Mouse (Mus musculus): ENCODE data around the gene C530025M09Rik. TPM values are rescaled to one million over a fixed set of nuclear protein-coding genes. Genes with fewer than 3 reads are reported as not detected.

Gene C530025M09Rik
- polyA plus RNA-seq (2012; rRNA removed) = 0.14 and 0.80 TPM in 2 replicates

DNA sequence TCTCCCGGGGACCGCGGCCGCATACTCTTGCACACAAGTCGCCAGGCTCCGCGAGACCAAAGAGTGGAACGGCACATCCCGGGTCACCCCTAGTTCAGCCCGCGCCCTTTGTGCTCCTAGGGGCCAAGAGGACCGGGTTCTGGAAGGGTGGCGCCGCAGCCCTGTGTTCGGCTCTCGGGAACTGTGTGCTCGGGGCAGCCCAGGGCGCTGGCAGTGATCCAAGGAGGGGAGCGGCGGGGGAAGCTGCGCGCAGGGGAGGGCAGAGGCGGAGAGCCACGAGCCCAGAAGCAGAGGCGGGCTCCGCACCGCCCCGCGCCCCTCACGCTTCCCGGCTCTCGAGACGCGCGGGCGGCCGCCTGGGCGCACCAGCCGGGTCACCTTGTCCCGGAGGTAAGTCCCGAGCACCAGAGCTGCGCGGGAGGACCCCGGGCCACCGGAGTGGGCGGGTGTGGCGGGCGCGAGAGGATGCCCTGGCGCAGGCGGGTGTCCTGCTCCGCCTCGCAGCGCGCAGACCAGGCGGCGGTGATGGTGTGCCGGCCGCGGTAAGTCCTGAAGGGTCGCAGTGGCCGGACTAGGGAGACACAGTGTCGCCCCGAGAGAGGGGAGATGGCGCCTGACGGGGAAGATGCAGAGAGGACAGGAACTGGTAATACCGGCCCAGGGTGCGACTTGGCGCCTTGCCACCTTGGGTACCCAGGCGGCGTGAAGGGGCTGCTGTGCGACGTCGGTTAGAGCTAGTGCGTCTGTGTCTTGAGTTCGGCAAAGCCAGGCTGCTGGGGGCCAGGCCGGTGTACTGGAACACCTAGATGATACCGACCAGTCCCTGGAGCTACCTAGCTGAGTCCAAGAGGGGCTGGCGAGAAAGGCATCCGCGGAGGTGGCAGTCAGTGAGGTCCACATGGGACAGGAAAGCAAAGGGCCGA lies at the start of gene C530025M09Rik:
C530025M09Rik (minus strand) TSS at position 678 of the 923 bp plus-strand sequence.
- peak in 1 of 2 experiments; percentile 58 for DNase-seq (ENCODE audit: extremely low spot score in 1 of 2, low spot score in 1 of 2)

DNA sequence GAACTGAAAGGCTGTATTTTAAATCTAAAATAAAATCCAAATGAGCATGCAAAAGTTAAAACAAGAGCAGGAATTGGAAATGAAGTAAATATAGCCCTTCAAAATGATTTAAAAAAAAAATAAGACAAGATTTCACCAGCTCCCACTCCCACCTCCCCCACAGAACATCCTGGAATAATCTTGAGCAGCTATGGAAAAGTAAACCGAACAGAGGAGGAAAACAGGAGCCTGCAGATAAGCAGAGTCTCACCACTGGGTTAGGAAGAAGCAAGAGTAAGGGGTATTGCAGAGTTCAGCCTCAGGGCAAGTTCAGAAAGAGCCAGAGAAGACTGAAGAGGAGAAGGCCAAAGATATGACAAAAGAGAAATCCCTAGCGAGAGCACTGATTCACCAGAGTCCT lies 46.9 kb upstream of the C530025M09Rik start:
- peak in 1 of 2 experiments; percentile 57 for DNase-seq (ENCODE audit: extremely low spot score in 1 of 2, low spot score in 1 of 2)

DNA sequence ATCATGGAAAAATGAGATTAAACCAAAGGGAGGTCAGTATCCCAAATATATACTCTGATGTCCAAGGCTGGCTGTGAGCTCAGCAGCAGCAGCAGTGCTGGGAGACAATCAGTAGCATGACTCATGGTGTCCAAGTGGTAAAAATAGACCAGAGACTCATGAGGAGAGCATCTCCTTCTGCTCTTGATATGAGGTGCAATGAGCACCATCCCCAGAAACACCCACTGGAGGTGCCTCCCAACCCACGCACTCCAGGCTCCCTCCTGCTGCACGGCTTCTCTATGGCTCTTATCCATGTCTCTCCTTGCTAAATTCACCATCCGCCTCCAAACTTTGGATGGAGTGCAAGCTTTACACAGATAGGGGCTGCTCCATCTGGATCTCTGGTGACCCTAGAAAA lies 42.3 kb upstream of the C530025M09Rik start:
- DNase-seq (ENCODE audit: extremely low spot score in 1 of 2, low spot score in 1 of 2) = peak; percentile 92 to 95

DNA sequence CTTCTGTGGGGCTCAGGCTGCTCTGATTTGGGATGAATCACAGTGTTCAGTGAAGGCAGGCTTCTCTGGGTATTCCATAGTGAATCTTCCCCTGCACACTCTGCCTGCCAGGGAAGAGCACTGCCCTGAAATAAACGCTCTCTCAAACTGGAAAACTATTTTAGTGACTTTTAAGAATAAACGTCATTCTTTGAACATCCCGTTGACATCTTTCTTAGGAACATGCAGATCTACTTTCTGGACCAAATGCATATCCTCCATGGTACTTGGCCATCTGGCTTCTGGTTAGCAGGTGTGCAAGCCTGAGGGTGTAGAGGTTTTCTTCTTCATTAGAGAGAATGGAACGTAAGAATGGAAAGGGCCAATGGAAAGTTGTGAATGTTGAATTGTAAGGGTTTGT lies 41.5 kb upstream of the C530025M09Rik start:
- peak; percentile 28 to 35 for DNase-seq (ENCODE audit: extremely low spot score in 1 of 2, low spot score in 1 of 2)

DNA sequence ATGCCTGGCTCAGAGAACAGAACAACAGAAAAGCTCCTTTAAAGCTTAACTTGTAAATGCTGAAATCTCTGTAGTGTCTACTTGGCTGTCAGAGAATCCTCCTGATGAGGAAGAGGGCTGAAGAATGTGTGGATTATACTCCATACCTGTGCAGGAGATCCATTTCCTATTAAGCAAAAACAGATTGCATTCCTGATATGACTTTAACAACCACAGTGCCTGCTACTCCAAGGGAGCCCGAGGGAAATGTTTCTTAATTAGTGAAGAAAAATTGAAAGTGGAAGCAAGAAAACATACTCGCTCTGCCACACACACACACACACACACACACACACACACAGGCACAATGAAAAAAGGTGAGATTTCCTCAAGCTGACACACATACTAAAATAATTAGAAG lies 39.5 kb upstream of the C530025M09Rik start:
- no peak for DNase-seq (ENCODE audit: extremely low spot score in 1 of 2, low spot score in 1 of 2)

DNA sequence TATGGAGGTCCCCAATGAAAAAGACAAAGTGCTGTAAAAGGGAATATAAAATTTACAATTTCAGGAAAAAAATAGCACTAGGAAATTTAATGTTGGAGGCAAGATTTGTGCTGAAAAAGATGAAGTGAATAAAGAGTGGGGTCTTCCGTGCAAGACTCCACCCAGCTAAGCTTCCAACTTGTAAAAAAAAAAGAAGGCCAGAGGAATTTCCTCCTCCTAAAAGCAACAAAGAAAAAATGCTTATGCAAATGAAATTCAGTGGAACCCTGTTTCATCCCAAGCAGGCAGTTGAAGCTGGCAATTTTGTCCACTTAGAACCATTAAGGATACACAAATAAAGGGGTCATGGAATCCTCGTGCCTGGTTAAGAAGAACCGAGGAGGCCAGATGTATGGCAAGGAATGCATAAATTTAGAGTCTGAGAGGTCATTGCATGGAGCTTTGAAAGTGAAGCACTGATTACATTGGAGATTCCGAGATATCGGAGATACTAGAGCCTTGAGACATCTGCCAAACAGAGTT lies 35.0 kb upstream of the C530025M09Rik start:
- no peak for DNase-seq (ENCODE audit: extremely low spot score in 1 of 2, low spot score in 1 of 2)

DNA sequence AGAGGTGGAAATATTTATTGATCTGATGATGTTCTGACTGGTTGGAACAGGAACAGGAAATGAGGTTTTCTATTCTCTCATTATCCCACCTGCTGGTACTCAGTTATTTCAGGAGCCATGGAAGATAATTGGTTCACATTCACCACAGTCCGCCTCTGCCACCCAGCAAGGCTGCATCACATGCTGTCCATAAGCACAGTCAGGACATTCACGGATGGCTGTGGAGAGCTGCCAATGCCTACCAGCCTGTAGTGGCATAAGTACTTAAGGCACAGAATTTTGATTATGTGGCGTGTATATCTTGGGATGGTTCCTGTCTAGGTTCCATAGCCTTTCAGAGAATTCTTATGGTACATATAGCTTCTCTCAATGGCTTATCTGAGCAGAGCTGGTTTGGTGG lies 30.0 kb upstream of the C530025M09Rik start:
- peak in 1 of 2 experiments; percentile 36 for DNase-seq (ENCODE audit: extremely low spot score in 1 of 2, low spot score in 1 of 2)

DNA sequence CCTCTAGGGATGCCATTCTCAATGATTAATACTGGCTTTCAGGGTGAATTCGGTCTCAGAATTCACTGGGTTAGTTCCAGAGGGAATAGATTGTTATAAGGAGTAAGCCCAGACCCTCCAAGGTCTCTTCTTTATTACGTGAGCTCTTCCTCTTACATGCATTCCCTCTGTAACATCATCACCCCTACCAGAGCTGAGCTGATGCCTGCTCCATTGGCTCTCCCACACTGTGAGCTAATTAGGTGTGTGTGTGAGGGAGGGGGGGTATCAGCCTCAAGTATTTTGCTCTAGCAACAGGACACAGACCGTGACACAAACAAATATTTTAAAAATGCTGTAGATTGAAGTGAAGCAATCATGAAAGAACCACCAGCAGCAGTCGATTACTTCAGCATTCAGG lies 17.8 kb upstream of the C530025M09Rik start:
- no peak for DNase-seq (ENCODE audit: extremely low spot score in 1 of 2, low spot score in 1 of 2)

DNA sequence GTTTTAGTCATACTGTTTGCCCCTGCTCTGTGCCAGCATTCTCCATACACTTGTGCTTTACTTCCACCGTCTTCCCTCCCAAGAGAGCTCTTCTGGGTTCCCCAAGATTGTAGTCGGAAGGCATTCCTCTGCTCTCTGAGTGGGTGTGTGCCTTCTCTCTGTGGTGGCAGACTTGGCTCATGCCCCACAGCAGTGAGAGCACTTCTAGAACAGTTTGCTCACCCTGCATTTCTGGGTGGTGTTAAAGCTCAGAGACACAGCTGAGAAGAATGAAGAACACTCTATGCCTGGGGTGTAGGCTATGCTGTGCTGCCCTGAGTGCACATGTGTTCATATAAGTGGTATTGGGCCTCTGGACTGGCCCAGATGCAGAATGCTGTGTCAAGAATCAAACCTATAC lies 13.6 kb upstream of the C530025M09Rik start:
- DNase-seq (ENCODE audit: extremely low spot score in 1 of 2, low spot score in 1 of 2) = peak; percentile 78 to 79

DNA sequence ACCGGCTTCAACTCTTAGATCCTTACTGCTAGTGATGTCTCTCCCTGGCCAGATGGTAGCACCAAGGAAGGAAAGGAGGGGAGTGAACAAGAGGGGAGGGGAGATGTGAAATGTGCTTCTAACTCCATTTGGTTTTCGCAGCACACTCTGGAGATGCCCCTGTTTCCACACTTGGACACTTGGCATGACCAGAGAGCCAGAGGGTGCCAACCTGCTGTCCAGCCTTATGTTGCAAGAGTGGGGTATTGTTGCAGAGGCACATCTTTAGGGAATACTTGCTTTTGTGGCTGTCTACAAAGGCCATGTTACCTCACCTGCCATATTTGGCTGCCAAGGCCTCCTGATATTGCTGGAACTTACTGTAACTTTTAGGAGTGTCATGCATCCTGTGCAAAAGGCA lies 8.7 kb upstream of the C530025M09Rik start:
- DNase-seq (ENCODE audit: extremely low spot score in 1 of 2, low spot score in 1 of 2) = no peak

DNA sequence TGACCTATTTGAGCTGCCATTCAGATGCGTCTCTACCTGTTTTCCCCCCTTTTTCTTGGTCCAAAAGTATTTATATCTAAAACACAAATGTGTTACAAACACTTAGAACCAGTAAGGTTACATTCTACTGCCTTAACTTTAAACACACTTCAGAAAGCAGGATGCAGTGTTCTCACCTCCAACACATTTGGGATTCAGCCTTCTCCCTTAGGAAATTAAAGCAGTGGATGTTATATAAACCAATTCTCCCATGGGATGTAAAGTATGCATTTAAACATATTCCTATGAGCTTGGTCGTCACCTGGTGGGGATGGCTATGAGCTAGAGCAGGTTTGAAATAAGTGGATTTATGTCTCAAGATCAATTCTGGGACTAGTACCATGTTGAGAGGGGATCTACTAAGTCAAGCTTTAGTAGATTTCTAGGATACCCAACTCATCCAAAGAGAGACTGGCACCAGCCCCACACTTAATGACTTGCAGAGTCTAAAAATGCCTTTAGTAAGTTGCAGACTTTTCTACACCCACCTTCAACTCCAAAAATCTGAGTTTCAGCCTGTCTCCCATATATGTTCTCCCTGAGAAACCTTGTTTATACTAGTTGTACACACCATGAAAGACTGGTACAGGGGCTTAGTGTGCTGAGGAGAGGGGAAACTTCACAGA lies 5.6 kb upstream of the C530025M09Rik start:
- peak in 1 of 2 experiments; percentile 52 for DNase-seq (ENCODE audit: extremely low spot score in 1 of 2, low spot score in 1 of 2)

DNA sequence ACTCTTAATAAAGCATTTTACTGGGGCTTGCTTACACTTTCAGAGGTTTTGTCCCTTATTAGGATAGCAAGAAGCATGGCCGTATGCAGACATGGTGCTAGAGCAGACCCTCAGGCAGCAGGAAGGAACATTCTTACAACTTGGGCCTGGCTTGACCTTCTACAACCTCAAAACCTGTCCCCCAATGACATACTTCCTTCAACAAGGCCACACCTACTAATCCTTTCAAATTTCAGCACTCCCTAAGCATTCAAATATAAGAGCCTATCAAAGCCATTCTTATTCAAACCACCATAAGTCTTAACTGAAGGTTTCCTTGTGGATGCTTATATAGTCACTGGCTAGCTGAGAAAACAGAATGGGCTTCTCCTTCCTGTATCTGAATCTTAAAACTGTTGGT lies 4.1 kb upstream of the C530025M09Rik start:
- DNase-seq (ENCODE audit: extremely low spot score in 1 of 2, low spot score in 1 of 2) = no peak

DNA sequence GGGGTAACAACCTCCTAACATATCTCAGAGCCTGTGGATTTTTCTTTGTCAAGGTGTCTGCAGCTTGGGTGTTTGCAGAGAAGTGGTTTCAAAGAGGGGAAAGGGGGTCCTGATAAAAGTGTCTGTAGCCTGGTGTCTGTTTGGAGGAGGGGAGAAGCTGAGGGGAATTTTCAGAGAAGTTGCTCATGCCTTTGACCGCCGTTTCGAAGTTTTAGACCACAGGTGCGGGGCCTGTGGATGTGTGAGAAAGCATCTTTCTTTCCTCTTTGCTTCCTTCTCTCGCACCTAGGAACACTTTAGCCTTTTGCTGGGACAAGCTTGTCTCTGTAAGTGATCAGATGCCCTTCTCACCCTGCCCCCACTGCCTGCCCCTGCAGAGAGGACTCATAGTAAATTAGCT lies 1.3 kb upstream of the C530025M09Rik start:
- no peak for DNase-seq (ENCODE audit: extremely low spot score in 1 of 2, low spot score in 1 of 2)

DNA sequence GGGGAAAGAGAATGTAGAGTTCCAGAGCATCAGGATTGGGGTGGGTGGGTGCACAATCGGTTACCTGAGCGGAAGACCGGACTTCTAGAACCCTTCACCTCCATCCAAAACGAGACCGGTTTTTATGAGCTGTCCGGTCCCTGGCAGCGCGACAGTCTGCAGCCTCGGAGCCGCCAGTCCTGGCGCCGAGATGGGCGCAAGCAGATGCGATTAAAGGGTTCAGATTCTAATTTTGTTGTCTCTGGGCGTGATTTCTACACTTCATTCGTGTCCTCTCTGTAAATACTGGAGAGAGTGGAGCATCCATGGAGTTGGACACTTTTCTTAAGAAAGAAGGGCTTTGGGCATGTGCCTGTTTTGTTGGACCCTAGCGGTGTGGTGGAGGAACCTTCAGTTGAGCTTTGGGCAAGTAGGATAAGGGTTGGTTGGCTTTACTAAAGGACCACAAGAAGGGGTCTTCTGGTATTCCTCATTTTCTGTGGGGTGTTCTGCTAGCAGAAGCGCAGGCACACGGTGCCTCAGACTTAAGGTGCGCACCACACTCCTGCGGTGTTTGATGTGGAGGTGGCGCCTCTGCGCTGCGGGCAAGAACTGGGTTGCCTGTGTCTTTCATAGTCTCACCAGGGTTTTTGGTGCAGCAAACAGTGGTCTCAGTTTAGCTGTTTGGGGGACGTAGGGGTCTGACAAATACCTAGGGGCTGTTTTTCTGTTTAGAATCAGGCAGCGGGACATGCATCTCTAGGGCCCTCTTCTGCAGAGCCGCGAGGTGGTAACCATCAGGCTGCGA lies 639 bp upstream of the C530025M09Rik start:
- DNase-seq (ENCODE audit: extremely low spot score in 1 of 2, low spot score in 1 of 2) = peak in 1 of 2 experiments; percentile 58

DNA sequence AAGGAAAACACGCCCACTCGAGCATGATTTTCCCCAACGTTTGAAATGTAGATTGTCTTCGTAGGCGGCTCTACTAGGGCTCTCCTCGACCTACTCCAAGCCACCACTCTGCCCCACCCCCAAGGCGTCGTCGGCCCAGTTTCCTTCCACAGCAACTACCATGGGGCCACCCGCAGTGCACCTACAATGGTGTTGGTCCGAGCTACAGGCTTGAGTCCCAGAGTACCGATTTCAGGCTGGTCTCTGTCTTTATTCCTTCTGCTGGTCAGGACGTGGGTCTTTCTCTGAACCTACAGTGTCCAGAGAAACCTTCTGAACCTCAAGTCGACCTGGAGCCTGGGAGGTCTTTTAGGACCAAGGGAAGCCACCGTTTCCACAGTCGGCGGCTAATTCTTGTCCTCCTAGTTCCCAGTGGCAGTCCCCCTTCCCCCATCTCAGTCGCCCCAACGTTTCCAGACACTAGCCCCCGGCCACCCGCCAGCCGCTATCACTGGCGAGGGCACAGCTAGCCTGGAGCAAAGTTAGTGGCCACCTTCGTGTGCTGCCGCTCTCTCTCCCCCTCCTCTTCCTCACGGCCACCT lies 968 bp downstream of the C530025M09Rik start:
- DNase-seq (ENCODE audit: extremely low spot score in 1 of 2, low spot score in 1 of 2) = peak in 1 of 2 experiments; percentile 49

DNA sequence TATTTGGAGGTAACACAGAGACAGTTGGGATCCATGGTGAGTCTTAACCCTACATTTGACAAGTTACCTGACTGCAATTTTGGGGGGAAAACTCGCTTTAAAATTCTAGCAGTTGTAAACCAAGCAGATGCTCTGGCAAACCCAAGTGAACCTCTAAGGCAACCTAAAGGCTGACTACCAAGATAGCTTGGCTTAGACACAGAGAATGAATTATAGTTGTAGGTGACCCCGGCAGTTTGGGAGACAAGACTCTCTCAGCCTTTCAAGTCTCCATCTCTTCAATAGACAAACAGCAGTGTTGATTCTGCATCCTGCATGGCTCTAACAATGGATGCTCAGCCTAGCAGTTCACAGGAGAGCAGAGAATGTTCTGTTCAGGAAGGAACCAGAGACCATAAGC lies 2.1 kb downstream of the C530025M09Rik start, which contains the start of gene Syndig1:
Syndig1 (plus strand) TSS at position 301 of the 400 bp plus-strand sequence.
- no peak for DNase-seq (ENCODE audit: extremely low spot score in 1 of 2, low spot score in 1 of 2)

DNA sequence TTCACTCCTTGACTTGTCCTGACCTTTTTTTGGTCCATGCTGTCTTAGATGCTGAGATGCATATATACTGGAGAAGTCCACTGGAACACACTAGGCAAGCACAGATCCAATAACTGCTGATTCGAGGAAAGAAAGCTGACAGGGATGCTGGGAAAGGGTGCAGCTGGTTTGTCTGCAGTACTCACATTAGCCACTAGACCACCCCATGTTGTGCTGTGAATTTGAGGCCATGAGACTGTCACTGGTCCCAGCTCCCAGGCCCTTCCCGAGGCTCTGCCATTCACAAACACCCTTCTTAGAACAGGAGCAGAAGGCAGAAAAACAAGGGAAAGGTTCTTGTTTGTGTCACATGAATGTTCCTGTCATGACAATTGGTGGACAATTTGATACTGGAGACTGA lies 10.8 kb downstream of the C530025M09Rik start:
- DNase-seq (ENCODE audit: extremely low spot score in 1 of 2, low spot score in 1 of 2) = no peak

DNA sequence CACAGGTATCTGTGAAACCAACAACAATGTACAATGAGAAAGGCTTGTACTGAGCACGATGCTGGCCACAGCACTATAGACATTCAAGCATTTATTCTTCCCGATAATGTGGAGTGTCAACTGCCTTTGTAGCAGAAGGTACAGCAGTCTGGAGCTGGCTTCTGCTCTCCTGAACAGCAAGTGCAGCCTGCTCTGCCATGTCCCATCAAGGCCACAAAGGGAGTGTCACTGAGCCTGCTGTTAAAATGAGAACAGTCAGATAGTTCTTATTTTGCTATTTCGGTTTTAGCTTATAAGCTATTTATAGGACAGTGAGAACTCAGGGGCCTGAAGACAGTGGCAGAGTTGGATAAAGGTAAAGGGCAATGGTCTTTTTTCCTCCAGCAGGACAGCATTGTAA lies 11.3 kb downstream of the C530025M09Rik start:
- DNase-seq (ENCODE audit: extremely low spot score in 1 of 2, low spot score in 1 of 2) = no peak

DNA sequence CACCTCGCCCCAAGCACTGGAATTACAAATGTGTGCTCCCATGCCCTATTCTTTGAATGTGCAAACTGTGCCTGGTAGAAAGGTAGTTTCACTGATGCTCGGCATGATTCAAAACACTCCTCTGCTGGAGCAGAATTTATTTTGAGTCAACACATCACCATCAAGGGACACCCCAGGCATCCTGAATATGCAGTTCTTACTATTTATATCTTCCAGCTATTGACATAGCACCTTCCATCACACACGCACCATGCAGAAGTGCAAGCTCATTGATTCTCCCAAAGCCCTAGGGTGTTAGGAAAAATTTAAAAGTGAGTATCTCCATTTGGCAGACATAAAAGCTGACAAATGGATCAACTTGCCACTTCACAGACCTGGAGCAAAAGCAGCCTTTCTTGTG lies 12.6 kb downstream of the C530025M09Rik start:
- peak in 1 of 2 experiments; percentile 25 for DNase-seq (ENCODE audit: extremely low spot score in 1 of 2, low spot score in 1 of 2)

DNA sequence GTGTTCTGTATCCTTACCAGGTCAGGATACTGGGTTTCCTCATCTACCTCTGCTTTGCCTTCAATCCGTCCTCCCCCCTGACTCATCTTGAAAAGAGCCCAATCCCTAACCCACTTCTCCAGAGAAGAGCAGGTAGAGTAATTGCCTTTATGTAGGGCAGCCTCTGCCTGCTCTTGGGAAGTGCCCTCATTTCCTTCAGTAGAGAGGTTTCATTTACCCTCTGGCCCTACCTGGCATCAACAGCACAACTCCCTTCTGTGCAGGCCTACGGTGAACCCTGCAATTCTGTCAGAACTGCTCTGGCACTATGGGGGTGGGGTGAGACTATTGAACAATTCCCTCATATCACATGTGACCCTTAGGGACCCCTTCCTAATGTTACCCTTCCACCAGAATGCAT lies 18.1 kb downstream of the C530025M09Rik start:
- no peak for DNase-seq (ENCODE audit: extremely low spot score in 1 of 2, low spot score in 1 of 2)

All from frontal cortex, adult 2 months (tissue).